Mouse (Mus musculus): ENCODE data around the gene Gm20388.
A peak's percentile ranks its signal among the peaks of the same experiment; 100 is the strongest.

Gm20388 gene

DNA sequence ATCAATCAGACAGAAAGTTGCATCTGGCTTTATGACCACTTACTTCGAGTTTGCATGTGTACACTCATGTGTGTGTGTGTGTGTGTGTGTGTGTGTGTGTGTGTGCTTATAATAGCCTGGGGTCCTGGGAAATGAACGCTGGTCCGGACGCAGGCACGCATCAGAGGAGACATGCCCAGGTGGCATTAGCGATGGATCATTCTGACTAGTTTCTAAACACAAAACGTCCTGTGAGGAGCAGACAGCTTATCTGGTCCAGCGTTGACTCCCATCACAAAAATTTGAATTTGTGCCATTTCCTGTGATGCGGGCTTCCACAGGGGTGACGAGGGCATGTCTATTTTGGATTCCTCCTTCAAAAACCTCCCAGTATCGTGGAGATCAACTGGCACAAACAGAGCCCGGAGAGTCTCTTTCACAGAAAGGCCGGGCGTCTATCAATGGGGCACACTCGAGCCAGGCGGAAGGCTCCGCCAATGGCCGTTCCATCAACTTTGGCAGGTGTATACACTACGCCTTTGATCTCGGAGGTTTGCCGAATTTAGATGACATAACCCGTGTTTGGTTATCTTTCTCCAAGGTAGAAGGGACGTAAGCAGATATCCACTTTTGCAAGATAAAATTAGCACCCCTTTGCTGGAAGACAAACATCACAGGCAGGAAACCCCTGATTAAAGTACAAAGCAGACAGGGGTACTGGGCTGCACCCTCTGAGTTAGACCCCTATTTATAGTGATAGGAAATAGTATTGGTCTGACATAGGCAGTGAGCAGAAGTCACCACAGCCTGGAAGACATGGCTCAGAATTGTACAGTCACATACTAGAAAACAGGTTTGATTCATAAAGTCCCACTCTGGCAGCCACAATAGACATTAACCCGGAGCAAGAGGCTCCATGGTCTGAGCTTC, 965.6 kb downstream of the Gm20388 start:
- no peak for DNase-seq (ENCODE audit: low spot score in 2 of 2)

DNA sequence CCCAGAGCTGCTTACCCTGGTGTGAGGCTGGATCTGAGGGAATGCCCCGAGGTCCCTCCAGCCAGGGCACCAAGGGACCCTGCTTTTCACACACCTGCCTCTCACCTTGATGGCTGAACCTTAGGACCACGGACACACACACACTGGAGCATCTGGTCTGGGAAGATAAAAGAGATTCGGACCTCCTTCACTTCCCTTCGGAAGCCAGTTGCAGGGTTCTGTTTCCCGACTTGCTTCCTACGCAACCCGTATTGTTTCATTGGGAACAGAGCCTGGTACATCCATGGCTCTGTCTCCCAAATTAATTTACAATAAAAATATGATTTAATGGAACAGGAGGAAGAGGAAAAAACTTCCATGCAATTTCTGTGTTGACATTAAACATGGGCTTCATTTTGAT, 966.4 kb downstream of the Gm20388 start:
- DNase-seq (ENCODE audit: low spot score in 2 of 2) = no peak

DNA sequence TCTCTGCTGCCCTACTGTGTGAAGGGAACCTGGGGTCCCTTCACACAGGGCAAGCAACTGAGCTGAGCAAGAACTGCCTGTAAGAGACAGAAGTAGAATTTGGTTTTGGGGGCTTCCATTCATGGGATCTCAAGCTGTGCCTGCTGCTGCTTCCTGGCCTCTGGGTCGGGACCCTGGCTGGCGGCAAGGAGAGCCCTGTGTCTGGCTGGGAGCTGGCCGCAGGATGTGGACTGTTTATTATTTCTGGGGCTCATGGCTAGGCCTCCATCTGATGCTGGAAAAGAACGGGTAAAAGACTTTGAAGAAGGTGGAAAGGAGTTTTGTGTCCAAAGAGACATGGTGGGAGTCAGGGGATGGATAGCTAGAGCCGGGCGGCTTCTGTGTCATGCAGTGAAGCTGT, 969.3 kb downstream of the Gm20388 start:
- no peak for DNase-seq (ENCODE audit: low spot score in 2 of 2)

DNA sequence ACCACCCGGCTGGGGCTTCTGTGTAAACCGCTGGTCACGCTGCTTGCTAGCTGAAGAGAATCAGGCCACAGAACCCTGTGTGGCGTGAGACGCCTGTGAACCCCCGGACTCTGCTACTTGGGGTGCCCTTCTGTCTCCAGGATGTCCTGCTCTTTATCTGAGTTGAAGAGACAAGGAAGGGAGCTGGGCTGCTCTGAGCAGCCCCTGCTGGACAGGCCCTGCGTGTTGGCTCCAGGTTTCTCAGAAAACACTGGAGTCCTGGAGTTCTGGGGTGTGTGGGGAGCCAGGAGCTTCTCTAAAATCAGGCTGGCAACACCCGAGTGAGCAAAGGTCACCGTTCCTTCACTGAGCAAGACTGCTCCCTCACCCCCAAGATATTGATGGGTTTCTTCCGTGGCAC, 971.0 kb downstream of the Gm20388 start:
- no peak for DNase-seq (ENCODE audit: low spot score in 2 of 2)

DNA sequence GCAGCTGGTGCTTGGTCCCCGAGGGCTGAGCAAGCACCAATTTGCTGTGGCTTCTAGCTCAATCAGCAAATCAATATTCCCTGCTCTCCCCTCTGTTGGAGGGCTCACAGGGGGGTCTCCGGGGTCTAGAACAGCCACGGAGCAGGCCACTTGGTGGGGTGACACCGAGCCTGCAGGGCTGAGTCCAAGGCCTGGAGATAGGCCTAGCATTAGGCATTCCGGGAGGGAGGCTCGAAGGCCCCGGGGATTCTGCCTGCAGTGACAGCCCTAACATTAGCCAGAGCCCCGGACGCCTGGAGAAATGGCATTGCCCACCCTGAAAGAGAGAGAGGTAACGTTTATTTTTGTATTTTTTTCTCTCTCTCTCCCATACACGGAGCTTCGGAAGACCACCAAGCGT, 972.0 kb downstream of the Gm20388 start:
- no peak for DNase-seq (ENCODE audit: low spot score in 2 of 2)

DNA sequence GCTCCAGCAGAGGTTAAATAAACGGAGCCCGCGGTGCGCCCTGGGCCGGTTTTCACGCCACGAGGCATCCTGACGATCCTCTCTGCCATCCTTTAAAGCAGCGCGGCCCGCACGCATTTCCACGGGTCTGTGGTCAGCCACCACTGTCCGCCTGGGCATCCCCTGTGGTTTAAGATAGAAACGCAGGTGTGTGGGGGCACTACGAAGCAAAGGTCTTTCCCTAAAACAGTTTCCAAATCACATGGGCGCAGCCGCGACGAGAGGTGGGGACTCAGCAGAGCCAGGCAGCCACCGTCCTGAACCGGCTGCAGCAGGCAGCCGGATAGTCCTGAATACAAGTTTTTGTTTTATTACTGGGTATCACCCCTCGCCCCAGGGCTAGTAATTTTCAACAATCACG, 972.7 kb downstream of the Gm20388 start:
- no peak for DNase-seq (ENCODE audit: low spot score in 2 of 2)

DNA sequence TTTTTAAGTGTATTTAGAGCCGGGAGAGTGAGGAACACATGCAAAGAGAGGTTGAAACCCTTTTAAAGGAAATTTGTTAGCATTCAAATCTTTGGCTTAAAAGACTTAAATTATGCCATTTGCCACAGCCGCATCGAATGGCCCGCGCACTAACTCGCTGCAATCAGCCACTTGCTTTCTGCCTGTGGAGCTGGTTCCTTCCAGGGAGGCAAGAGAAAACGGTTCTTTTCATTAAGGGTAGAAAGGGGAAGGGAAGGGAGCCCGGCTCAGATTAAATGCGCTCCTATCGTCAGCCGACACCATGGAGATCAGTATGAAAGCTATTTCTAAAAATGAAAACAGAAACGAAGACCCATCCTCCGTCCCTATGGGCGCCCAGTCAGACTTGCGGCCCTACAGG, 973.2 kb downstream of the Gm20388 start:
- no peak for DNase-seq (ENCODE audit: low spot score in 2 of 2)

DNA sequence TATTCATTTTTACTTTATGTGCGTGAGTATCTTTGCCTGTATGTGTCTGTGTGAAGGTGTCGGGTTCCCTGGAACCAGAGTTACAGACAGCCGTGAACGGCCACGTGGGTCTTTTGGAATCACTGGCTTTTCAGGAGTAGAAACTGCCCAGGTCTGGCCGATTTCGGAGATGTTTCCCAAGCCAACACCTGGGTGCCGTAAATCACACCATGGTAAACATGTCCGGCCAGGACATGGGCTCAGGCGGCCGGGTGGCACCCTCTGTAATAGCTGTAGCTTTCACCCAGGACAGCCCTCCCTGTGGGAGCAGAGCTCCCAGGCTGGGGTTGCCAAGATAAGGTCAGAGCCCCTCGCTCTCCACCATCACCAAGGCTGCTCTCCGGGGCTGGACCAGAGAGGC, 974.2 kb downstream of the Gm20388 start:
- no peak for DNase-seq (ENCODE audit: low spot score in 2 of 2)

DNA sequence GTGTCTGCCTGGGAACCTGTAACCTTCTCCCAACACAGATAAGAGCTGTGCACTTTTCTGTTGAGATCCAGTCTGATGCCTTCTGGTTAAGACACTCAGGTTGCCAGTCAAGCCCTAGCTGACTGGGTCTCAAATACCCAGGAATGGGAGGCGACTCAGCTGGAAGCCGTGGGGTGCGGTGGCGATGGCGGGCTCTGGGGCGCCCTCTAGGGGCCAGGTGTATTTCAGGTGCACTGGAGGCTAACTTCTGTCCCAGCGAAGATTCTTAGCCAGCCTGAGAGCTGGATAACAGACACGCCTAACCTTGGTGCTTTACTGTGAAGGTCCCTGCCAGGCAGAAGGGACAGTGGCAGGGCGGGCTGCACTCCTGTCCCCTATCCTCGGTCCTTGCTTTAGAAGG, 976.6 kb downstream of the Gm20388 start:
- no peak for DNase-seq (ENCODE audit: low spot score in 2 of 2)

DNA sequence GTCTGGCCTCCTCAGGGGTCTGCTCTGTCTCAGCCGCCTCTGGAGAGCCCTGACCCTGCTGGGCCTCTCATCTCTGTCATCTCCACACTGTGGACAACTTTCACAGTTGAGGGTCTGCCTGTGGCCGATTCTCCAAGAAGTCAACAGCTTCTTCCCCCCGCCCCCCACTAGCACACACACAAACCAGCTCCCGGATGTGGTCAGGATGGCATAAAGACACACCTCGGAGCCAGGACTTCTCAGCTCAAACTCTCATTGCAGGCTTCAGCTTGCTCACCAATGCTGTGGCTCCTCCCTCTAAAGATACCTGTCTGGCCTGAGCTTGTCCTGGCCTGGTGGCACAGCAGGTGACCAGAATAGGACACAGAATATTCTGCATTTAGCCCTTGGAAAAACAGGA, 977.4 kb downstream of the Gm20388 start:
- no peak for DNase-seq (ENCODE audit: low spot score in 2 of 2)

DNA sequence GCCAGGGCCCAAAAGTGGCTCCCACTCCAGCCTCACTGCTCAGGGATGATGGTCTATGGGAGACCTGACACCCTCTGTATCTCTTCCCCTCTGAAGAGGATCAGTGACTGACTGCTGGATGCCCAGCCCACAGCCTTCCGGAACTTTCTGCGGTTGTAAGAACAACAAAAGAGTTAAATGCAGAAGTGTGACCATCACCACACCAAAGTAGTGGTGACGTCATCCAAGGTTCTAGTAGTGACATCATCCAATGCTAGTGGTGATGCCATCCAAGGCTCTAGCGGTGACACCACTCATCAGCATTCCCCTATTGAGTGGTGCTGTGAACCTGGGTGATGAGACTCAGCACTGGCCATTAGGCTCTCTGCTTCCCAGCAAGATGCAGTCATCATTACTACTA, 978.5 kb downstream of the Gm20388 start:
- DNase-seq (ENCODE audit: low spot score in 2 of 2) = no peak

DNA sequence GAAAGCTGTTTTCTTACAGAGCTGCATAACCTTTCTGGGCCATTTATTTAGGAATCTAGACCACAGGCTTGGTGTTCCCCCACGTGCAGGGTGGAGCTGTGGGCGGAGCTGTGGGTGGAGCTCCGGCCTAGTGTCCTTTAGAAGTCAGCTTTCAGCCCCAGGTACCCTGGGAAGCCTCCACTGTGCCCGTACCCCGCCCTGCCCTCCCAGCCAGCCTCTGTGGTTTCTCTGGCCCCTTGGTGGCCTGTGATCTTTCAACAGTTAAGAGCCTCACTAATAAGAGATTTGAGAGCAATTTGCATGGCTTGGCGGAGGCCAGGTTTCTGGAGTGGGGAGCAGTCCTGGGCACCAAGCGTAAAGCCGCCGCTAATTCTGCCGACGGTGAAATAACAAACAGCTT, 979.4 kb downstream of the Gm20388 start:
- no peak for DNase-seq (ENCODE audit: low spot score in 2 of 2)

DNA sequence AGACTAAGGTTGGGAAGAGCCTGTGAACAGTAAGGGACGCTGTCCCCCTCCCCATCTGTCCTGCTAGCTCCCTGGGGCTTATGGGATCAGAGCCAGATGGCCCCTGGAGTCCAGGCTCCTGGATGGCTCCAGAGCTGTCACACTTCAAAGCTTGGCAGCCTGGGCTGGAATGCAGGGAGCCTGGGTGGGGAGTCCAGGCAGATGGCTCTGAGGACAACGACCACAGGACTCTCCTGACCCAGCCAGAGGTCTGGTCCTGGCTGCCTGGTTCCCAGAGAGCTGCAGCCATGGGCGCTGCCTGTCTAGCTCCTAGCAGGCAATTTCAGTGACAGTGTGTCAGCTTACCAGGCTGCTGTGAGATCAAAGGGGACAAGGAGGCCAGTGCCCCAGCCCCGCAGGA, 984.4 kb downstream of the Gm20388 start:
- no peak for DNase-seq (ENCODE audit: low spot score in 2 of 2)

DNA sequence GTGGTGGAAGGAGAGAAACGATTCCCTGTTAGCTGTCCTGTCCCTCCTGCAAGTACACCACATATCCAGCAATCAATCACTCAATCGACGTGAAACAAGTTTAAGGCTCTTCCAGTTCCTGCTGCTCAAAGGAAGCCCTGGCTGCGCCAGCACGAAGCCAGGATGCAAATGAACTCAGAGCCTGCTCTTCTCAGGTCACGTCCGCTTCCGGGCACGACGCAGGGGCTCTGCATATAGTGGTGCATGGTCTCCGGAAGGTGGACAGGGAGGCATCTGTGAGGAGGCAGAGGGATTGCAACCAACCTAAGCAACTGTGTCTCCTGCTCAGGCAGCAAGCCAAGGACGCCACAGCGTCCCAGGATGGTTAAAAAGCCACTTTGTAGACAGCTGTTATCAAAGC, 985.0 kb downstream of the Gm20388 start:
- no peak for DNase-seq (ENCODE audit: low spot score in 2 of 2)

DNA sequence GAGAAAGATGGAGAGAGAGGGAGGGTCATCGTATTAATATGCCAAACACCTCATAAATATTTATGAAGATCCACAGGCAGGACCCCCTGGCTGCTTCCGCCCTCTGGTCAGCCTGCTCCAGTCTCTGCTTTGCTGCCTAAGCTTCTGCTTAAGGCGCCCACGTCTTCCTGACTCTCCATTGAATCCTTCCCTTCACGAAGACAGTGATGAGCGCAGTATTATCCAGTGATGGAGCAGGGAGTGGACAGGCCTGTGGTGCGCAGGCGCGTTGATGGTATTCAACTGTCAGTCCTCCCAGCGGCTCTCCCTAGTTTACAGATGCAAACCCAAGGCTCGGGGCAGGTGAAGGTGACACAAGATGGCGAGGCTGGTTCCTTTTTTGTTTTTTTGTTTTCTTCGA, 985.6 kb downstream of the Gm20388 start:
- no peak for DNase-seq (ENCODE audit: low spot score in 2 of 2)

DNA sequence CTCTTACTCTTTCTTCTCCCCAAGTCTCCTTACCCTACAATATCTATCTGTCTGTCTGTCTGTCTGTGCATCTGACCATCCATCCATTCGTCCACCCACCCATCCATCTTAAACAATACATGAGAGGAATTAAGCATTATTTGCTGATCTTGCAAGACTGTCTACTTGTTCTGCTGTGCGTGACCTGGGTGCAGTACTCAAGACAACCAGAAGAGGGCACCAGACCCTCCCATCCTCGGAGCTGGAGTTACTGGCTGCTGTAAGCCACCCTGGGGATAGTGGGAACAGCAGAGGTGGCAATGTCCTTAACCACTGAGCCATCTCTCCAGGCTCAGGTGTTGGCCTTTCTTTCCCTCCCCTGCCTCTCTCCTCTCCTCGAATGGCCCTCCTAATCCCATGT, 987.4 kb downstream of the Gm20388 start:
- DNase-seq (ENCODE audit: low spot score in 2 of 2) = peak; percentile 10 to 19

DNA sequence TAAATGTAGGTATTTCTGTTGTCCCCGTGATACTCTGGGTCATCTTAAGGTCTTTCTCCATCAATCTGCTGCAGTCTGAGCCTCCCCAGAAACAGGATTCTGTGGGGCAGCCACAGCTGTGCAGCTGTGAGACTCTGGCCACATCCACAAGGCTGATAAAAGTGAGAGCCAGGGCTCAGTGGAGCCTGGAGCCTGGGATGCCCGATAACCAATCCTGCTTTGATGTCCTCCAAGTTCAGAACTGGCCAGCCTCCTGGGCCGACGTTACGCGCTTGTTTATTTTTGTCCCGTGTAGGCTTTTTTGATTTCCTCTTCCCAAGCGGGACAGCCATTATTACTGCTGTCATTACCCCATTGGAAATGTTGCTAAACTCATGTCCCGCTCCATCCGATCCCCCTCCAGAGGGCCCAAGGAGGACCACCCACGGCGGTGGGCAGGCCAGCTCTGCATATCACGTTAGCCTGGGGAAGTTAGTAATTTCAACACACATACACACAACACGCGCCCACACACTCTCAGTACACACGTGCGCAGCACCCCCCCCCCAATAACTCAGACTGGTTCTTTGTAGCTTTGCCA, 988.3 kb downstream of the Gm20388 start:
- no peak for DNase-seq (ENCODE audit: low spot score in 2 of 2)

DNA sequence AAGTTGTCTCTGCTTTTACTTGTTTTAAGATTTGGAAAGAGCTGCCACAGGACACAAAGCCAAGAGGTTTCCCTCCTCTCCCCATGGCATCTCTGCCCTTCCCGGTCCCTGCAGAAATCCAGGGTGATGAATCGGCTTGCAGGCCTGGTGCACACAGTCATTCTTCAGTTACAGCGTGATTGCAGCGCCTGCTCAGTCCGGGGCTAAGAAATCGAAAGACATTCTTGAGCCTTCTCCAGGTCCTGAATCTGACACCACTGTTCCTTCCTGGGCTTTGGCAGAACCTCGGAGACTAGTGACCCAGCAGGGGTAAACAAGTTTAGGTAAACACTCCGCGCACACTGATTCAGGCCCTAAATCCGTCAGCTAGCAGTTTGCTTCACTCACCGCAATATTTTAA, 991.7 kb downstream of the Gm20388 start:
- DNase-seq (ENCODE audit: low spot score in 2 of 2) = no peak

DNA sequence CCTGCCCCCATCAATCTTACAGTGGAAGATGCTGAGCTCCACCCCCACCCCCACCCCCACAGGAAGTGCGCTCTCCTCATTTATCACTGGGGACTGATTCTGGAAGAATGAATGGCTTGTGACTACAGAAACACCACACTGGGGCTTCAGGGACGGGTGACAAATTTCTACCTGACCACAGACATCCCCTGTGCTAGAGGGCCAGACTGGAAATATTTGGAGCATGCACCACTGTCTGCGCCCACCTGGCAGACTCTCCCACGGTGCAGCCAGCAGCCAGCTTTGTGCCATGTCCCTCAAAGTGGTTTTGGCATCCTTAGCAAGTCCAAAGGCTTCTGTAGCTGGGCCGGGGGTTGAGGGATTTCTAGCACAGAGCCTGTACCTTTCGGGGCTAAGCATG, 997.0 kb downstream of the Gm20388 start:
- DNase-seq (ENCODE audit: low spot score in 2 of 2) = no peak

DNA sequence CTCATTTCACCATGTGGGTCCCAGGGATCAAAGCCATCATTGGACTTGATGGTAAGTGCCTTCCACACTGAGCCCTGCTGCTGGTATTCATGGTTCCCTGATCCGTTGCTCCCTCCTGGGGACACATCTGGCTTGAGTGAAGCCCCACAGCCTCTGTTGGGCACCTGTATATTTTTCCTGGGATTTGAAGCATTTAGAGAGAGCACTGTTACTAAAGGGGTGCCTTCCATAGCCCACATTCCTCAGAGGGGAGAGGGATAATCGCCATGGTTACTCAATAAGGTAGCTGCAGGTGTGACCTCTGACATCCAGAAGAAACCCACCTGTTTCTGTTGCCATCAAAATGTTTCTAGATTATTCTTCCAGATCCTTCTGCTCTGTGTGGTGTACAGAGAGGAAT, 1000.3 kb downstream of the Gm20388 start:
- no peak for DNase-seq (ENCODE audit: low spot score in 2 of 2)

DNA sequence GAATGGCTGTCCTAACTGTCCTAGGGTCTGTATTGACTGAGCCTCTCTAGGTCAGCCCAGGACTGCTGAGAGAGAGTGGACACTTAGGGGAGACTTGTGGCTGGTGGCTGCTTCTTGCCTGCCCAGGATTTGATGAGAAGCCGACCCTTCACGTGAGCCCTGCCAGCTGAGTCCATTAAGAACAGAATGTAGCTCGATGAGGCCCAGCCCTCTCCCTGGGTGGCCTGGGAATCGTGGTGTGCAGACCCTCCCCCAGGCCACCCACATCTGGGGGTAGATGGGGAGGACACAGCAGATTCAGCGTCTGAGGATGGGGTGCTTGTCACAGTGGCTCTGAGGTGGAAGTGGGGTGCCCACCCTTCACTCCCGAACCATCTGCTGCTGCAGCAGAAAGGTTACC, 1001.8 kb downstream of the Gm20388 start:
- no peak for DNase-seq (ENCODE audit: low spot score in 2 of 2)

DNA sequence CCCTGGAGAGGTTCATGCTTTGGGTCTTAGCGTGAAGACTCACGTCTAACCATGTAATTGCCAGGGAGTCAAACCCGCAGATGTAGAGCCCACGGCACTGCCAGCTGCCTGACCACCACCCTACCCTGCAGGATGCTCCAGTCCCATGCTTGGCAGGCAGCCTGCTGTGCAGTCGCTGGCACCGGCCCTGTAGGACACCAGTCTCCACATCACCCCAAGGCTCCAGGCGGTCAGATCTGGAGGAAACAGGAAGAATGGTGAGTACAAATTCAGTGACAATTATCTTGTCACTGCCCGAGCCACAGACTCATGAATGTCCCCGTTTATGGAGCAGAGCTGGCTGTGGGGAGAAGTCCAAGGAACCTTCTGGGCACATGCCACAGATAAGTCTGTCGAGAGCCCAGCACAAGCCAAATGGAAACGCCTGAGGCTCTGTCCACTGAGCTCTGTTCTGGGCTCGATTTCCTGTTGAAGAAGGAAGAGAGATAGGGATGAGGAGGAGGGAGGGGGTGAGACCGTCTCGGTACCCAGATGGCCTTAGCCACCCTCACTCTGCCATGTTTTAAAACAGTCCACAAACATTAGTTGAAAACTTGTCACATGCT, 1006.3 kb downstream of the Gm20388 start:
- DNase-seq (ENCODE audit: low spot score in 2 of 2) = no peak

DNA sequence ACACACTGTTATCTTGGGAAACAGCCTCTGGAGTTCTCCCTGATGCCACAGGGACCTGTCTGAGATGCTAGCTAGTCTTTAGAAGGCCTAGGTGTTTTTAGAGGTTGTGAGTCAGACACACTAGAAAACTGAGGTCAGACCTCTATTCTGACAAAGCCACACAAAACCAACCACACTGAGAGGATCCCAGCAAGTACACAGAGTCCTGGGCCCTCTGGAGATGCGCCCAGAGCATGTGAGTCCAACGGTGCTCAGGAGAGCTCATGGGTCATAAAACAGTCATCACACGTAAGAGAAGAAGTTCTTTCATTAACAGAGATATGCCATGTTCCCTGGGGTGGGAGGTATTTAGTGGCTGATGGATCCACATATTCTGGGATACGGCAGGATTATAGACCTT, 1009.9 kb downstream of the Gm20388 start:
- DNase-seq (ENCODE audit: low spot score in 2 of 2) = no peak

Measured in heart, adult 9 months (tissue).